Mouse (Mus musculus) myocyte (in vitro differentiated cells): ENCODE measurements at regions not wholly inside any gene's neighbourhood (a gene's known extent, or its start where the extent isn't known, plus 50 kb on each side); places are given as distances from the start of the nearest gene placed in this dataset.

ENCODE experiments used
- H3K27me3 ChIP-seq: one replicate; pipeline ENCODE4 v1.6.1; 2011; ENCODE audit not compliant: control insufficient read depth, insufficient read depth, insufficient read length
- H3K36me3 ChIP-seq: one replicate; pipeline ENCODE4 v1.6.1; 2011; ENCODE audit not compliant: control insufficient read depth, insufficient read depth
- H3K4me2 ChIP-seq: one replicate; pipeline ENCODE4 v1.6.1; 2011; ENCODE audit warnings: low read depth, control low read depth
- H3K4me3 ChIP-seq: one replicate; pipeline ENCODE4 v1.5.1; 2011; ENCODE audit warnings: mild to moderate bottlenecking, control low read depth, moderate library complexity
- H3K79me2 ChIP-seq: one replicate; pipeline ENCODE4 v1.6.1; 2011; ENCODE audit not compliant: control insufficient read depth, insufficient read depth
- H3ac ChIP-seq: one replicate; pipeline ENCODE4 v1.6.1; 2011; ENCODE audit not compliant: control insufficient read depth, insufficient read length
- CEBPB ChIP-seq: IDR thresholded peaks from 2 replicates; pipeline ENCODE4 v1.6.1; 2011; ENCODE audit warnings: mild to moderate bottlenecking, moderate library complexity; ENCODE audit not compliant: poor library complexity, insufficient read depth, severe bottlenecking
- REST ChIP-seq: IDR thresholded peaks from one replicate; pipeline ENCODE4 v1.6.1; 2011; ENCODE audit warnings: mild to moderate bottlenecking, control low read depth, moderate library complexity; ENCODE audit not compliant: insufficient read depth, insufficient read length
- SRF ChIP-seq: IDR thresholded peaks from one replicate; pipeline ENCODE4 v1.6.1; 2011; ENCODE audit warnings: low read depth; ENCODE audit not compliant: control insufficient read depth, insufficient read length
- TCF3 ChIP-seq: IDR thresholded peaks from one replicate; pipeline ENCODE4 v1.6.1; 2011; ENCODE audit warnings: low read depth, control low read depth; ENCODE audit not compliant: insufficient read length
- USF1 ChIP-seq: IDR thresholded peaks from one replicate; pipeline ENCODE4 v1.6.1; 2011; ENCODE audit warnings: low read depth, mild to moderate bottlenecking, control low read depth, moderate library complexity

- no peak overlapping the region for H3K4me2 ChIP-seq
- H3K79me2 ChIP-seq, result no peaks in the 10 kb centered on the region
- no peaks in the 10 kb centered on the region for H3K27me3 ChIP-seq
- no peak overlapping the region for H3ac ChIP-seq
- TF ChIP-seq TCF3, result no peak
- H3K36me3 ChIP-seq, result no peaks in the 10 kb centered on the region
- H3K4me3 ChIP-seq, result no peak overlapping the region
Measured at GRCm38 (mm10) chr1:147703467-147703866, 1208.9 kb downstream of the Brinp3 start.

DNA sequence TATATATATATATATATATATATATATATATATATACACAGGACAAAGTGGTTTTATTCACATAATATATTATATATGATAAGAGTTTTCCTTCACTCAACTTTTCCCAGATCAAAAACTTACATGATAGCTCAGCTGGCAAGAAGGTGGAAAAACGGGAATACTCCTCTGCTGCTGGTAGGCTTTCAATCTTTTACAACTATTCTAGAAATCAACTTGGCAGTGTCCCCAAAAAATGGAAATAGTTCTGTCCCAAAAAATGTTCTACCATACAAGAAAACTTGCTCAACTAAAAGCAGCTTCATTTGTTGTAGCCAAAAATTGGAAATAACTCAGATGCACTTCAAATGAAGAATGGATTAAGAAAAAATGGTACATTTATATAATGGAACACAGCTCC, 1235.4 kb downstream of the Brinp3 start:
- no peak for TF ChIP-seq TCF3
- Histone ChIP-seq H3ac (no peak overlapping the region), H3K79me2 (no peaks in the 10 kb centered on the region), H3K36me3 (no peaks in the 10 kb centered on the region), H3K27me3 (no peaks in the 10 kb centered on the region), H3K4me3 (no peak overlapping the region), H3K4me2 (no peak overlapping the region)

DNA sequence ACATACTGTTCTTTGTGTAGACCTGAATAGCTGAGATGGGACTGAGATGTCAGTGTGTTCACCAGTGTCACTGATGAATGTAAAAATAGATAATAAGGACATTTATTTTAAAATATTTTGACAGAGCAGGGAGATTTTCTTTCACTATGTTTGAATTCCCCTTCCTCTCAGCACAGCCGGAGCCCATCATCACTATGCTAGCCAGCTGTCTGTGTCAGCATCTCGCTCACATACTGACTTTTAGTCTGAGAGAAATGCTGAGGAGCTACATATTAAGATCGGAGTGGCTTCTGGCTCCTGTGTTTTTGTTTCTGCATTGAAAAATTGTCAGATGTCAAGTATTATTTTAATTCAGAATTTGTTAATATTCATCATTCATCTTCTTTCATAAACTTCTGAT, 1271.5 kb downstream of the Brinp3 start:
- Histone ChIP-seq H3ac (no peak overlapping the region), H3K4me2 (no peak overlapping the region), H3K36me3 (no peaks in the 10 kb centered on the region), H3K4me3 (no peak overlapping the region), H3K79me2 (no peaks in the 10 kb centered on the region), H3K27me3 (no peaks in the 10 kb centered on the region)
- TF ChIP-seq SRF, result no peak
- no peak for TF ChIP-seq USF1

- Histone ChIP-seq H3K4me2 (peak overlapping the region; percentile 27), H3K36me3 (no peaks in the 10 kb centered on the region), H3ac (no peak overlapping the region), H3K4me3 (no peak overlapping the region), H3K79me2 (no peaks in the 10 kb centered on the region), H3K27me3 (no peaks in the 10 kb centered on the region)
- TF ChIP-seq CEBPB (peak; percentile 35; the same call in 1 of the 2 replicates), REST (no peak)
Measured at GRCm38 (mm10) chr1:147802759-147803158, 1308.2 kb downstream of the Brinp3 start.
